8 mouse cellular contexts compared by ENCODE assay signal in the genomic region with DNA sequence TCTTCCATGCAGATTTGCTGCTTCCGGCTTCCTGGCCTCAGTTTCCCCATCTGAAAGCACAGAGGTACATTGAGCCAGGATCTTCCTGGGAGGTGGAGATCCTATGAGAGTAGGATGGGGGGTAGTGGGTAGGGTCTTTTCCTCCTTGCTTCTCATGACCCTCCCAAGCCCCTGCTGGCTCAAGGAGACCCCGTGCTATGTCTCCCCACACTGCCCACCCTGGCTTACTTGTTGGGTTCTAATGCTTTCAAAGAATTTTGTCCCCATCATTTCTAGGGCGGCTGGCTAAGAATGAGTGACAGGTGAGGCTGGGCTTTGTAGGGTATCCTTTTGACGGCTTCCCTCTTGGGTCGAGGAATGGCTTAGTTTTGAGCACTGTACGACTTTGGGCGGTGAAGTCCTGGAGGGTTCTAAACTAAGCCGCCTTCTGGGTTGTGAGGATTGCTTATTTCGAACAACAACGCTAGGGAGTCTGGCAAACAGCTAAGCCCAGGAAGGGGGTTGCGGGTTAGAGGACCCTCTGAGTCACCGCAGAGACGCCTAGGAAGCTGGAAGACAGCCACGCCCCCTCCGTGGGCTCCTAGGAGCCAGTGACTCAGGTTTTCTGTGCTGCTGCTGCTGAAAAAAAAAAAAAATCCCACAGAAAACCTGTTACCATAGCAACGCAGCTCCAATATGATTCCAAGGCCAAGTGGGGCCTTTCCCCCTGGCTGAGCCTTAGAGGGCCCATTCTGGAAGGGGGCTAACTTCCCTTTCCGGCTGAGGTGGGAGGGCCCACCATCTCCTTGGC. TPM values are rescaled to one million over a fixed set of nuclear protein-coding genes. Genes with fewer than 3 reads are reported as not detected.
DNase-seq lines count a peak whose midpoint lies in the region; ATAC-seq lines count a peak whose summit lies in the region.

No protein-coding gene starts in this region.

- H3K4me1 ChIP-seq in hindbrain, embryonic 12.5 days, result peaks cover 44% of the 10 kb centered on the region
- H3K4me1 ChIP-seq in liver, embryonic 12.5 days, result peaks cover 48% of the 10 kb centered on the region
- H3K4me1 ChIP-seq in stomach, embryonic 14.5 days (ENCODE audit: control insufficient read depth, insufficient read depth, low read length), result peaks cover 21% of the 10 kb centered on the region

- H3K36me3 ChIP-seq in hindbrain, embryonic 12.5 days, result peaks cover 30% of the 10 kb centered on the region
- peaks cover 12% of the 10 kb centered on the region; the same call in 1 of the 2 replicates for H3K36me3 ChIP-seq in liver, embryonic 12.5 days
- H3K36me3 ChIP-seq in stomach, embryonic 14.5 days (ENCODE audit: control insufficient read depth, insufficient read depth, low read length), result peaks cover 19% of the 10 kb centered on the region

- peak overlapping the region; percentile 94 for H3K4me2 ChIP-seq in hindbrain, embryonic 12.5 days (replicated peaks)
- peak overlapping the region; percentile 68 for H3K4me2 ChIP-seq in liver, embryonic 12.5 days
- peak overlapping the region; percentile 54 for H3K4me2 ChIP-seq in stomach, embryonic 14.5 days (replicated peaks; ENCODE audit: low read depth, low read length)

- DNase-seq in adrenal gland, adult (ENCODE audit: inconsistent age in 2 of 2, low spot score in 1 of 2), result peak; percentile 64 to 78
- no peak for DNase-seq in adrenal gland, adult 18-20 months (ENCODE audit: low spot score in 2 of 2)
- peak; percentile 61 for DNase-seq in urinary bladder, postnatal 14 days (ENCODE audit: low spot score)
- DNase-seq in urinary bladder, postnatal 4 days (ENCODE audit: low spot score in 2 of 2), result no peak
- no peak for DNase-seq in testis, postnatal 14 days (ENCODE audit: low spot score)

- WGBS in hindbrain, embryonic 12.5 days, result 41% methylated on average over 17 of the region's 17 CpGs
- 45% methylated on average over 17 of the region's 17 CpGs for WGBS in liver, embryonic 12.5 days (ENCODE audit: insufficient replicate concordance)
- 40% methylated on average over 17 of the region's 17 CpGs for WGBS in stomach, embryonic 14.5 days

- peak overlapping the region; percentile 99 for H3K9ac ChIP-seq in hindbrain, embryonic 12.5 days
- H3K9ac ChIP-seq in liver, embryonic 12.5 days, result no peak overlapping the region
- H3K9ac ChIP-seq in stomach, embryonic 14.5 days (replicated peaks; ENCODE audit: low read depth, low read length), result no peak overlapping the region

- ATAC-seq in hindbrain, embryonic 12.5 days (ENCODE audit: low FRiP score), result no peak
- no peak for ATAC-seq in liver, embryonic 12.5 days
- ATAC-seq in stomach, embryonic 14.5 days (ENCODE audit: insufficient number of reproducible peaks, insufficient read depth, low FRiP score, low read depth), result no peak

- peak overlapping the region; percentile 97 for H3K4me3 ChIP-seq in hindbrain, embryonic 12.5 days
- 0 out of 2 replicates have a peak overlapping the region, but pooled peaks have one; percentile 60 for H3K4me3 ChIP-seq in liver, embryonic 12.5 days
- peak overlapping the region; percentile 95 for H3K4me3 ChIP-seq in stomach, embryonic 14.5 days (ENCODE audit: low read depth, low read length)

- peak overlapping the region; percentile 97 for H3K27ac ChIP-seq in hindbrain, embryonic 12.5 days
- H3K27ac ChIP-seq in liver, embryonic 12.5 days, result 0 out of 2 replicates have a peak overlapping the region, but pooled peaks have one; percentile 4
- H3K27ac ChIP-seq in stomach, embryonic 14.5 days (ENCODE audit: low read length), result peak overlapping the region; percentile 95; the same call in 1 of the 2 replicates

- peaks cover 4% of the 10 kb centered on the region for H3K27me3 ChIP-seq in hindbrain, embryonic 12.5 days
- H3K27me3 ChIP-seq in liver, embryonic 12.5 days (replicated peaks), result peaks cover 59% of the 10 kb centered on the region
- no peaks in the 10 kb centered on the region for H3K27me3 ChIP-seq in stomach, embryonic 14.5 days (ENCODE audit: control insufficient read depth, insufficient read depth, low read length)

- no peaks in the 10 kb centered on the region for H3K9me3 ChIP-seq in hindbrain, embryonic 12.5 days (replicated peaks)
- H3K9me3 ChIP-seq in liver, embryonic 12.5 days (replicated peaks), result no peaks in the 10 kb centered on the region
- H3K9me3 ChIP-seq in stomach, embryonic 14.5 days (ENCODE audit: control insufficient read depth, low read depth, low read length), result no peaks in the 10 kb centered on the region

RNA-seq across cellular contexts. Expression of a gene that starts 3.8 kb away (rescaled TPM):
- 10 to 100 TPM; 17.3 to 25.6 TPM for total RNA-seq in adrenal gland, adult 18-20 months (2021)
- 699 and 764 TPM in 2 replicates for polyA plus RNA-seq in hindbrain, embryonic 12.5 days (2016; fragmentation: Nextera tagmentation; extraction: Ambion mirVana)
- 69.1 and 69.4 TPM in 2 replicates for polyA plus RNA-seq in liver, embryonic 12.5 days (2016; fragmentation: Nextera tagmentation; extraction: Ambion mirVana)
- 232 and 251 TPM in 2 replicates for polyA plus RNA-seq in stomach, embryonic 14.5 days (2014; fragmentation: Nextera tagmentation; extraction: Ambion mirVana)

RNA-seq across cellular contexts. Expression of a gene that starts 57.3 kb away (rescaled TPM):
- 1,000 to 10,000 TPM; 2,759 to 3,567 TPM for total RNA-seq in adrenal gland, adult 18-20 months (2021)
- 14,392 and 16,600 TPM in 2 replicates for polyA plus RNA-seq in hindbrain, embryonic 12.5 days (2016; fragmentation: Nextera tagmentation; extraction: Ambion mirVana)
- polyA plus RNA-seq in liver, embryonic 12.5 days (2016; fragmentation: Nextera tagmentation; extraction: Ambion mirVana), result 7,775 and 7,997 TPM in 2 replicates
- 17,142 and 17,567 TPM in 2 replicates for polyA plus RNA-seq in stomach, embryonic 14.5 days (2014; fragmentation: Nextera tagmentation; extraction: Ambion mirVana)

Comparison
In these comparisons a context has a peak if more than half of its experiments do, and no peak if none do; other contexts are left out.
1. DNase-seq: peak in adrenal gland, adult (2 of 2) and urinary bladder, postnatal 14 days (single experiment); none in adrenal gland, adult 18-20 months (0 of 2), urinary bladder, postnatal 4 days (0 of 2) and testis, postnatal 14 days (single experiment).
2. H3K27ac ChIP-seq: peak in every context shown above with its lines; median percentile 97 in hindbrain, embryonic 12.5 days; 95 in stomach, embryonic 14.5 days; 4 in liver, embryonic 12.5 days.
3. Peak in every context shown above with its lines, with median percentiles within 50 percentile points of each other: H3K4me2 ChIP-seq and H3K4me3 ChIP-seq.